Comparison of ENCODE assay signal across 8 mouse cellular contexts in genomic region chrX:162760958-162761515, GRCm38 (mm10). TPM values are rescaled to one million over a fixed set of nuclear protein-coding genes. Genes with fewer than 3 reads are reported as not detected.
A peak's percentile ranks its signal among the peaks of the same experiment; 100 is the strongest.
DNase-seq lines count a peak whose midpoint lies in the region; ATAC-seq and TF ChIP-seq lines count a peak whose summit lies in the region.

No protein-coding gene starts in this region.

- H3K36me3 ChIP-seq in forebrain, embryonic 14.5 days (ENCODE audit: control insufficient read depth, insufficient read depth, low read length): no peaks in the 10 kb centered on the region
- H3K36me3 ChIP-seq in kidney, adult 2 months (ENCODE audit: control insufficient read depth, insufficient read depth, low read length): no peaks in the 10 kb centered on the region
- H3K36me3 ChIP-seq in lung, embryonic 16.5 days (ENCODE audit: control insufficient read depth, insufficient read depth, low read length): peaks cover 4% of the 10 kb centered on the region; the same call in 1 of the 2 replicates

- peak overlapping the region; percentile 91 for H3K27ac ChIP-seq in forebrain, embryonic 14.5 days (ENCODE audit: low read depth, low read length)
- peak overlapping the region; percentile 59; the same call in 1 of the 2 replicates for H3K27ac ChIP-seq in kidney, adult 2 months (ENCODE audit: insufficient read depth, low read depth, low read length)
- peak overlapping the region; percentile 99 for H3K27ac ChIP-seq in lung, embryonic 16.5 days (ENCODE audit: low read length)

- 28% methylated on average over 50 of the region's 50 CpGs for WGBS in lung, adult 2 months
- WGBS in forebrain, embryonic 14.5 days: 40% methylated on average over 30 of the region's 50 CpGs
- WGBS in kidney, adult 2 months: under 1% methylated on average over 31 of the region's 50 CpGs
- 15% methylated on average over 29 of the region's 50 CpGs for WGBS in lung, embryonic 16.5 days

- no peak for TF ChIP-seq POLR2A in lung, adult 2 months (IDR thresholded peaks at IDR 0.05; ENCODE audit: borderline replicate concordance, extremely low read depth, low read depth, low read length)
- no peak for TF ChIP-seq POLR2A in kidney, adult 2 months (IDR thresholded peaks at IDR 0.05; ENCODE audit: low read depth, low read length)

- no peak for TF ChIP-seq CTCF in lung, adult 2 months (IDR thresholded peaks at IDR 0.05; ENCODE audit: insufficient read depth, low read length)
- TF ChIP-seq CTCF in kidney, adult 2 months (conservative IDR thresholded peaks at IDR 0.05; ENCODE audit: insufficient read depth, insufficient read length, low read depth, low read length): no peak

- ATAC-seq in forebrain, embryonic 14.5 days: peak; percentile 1; the same call in 1 of the 2 replicates
- ATAC-seq in lung, embryonic 16.5 days (ENCODE audit: low read depth): no peak

- H3K9me3 ChIP-seq in forebrain, embryonic 14.5 days (replicated peaks; ENCODE audit: control insufficient read depth, low read length): no peaks in the 10 kb centered on the region
- H3K9me3 ChIP-seq in lung, embryonic 16.5 days (ENCODE audit: control insufficient read depth, low read length): no peaks in the 10 kb centered on the region

- H3K9ac ChIP-seq in forebrain, embryonic 14.5 days (ENCODE audit: low read length): peak overlapping the region; percentile 68
- H3K9ac ChIP-seq in lung, embryonic 16.5 days (ENCODE audit: low read length): peak overlapping the region; percentile 79

- H3K4me2 ChIP-seq in forebrain, embryonic 14.5 days (ENCODE audit: low read length): peak overlapping the region; percentile 53
- peak overlapping the region; percentile 62 for H3K4me2 ChIP-seq in lung, embryonic 16.5 days (ENCODE audit: low read depth, low read length)

- H3K27me3 ChIP-seq in forebrain, embryonic 14.5 days (replicated peaks; ENCODE audit: control insufficient read depth, insufficient read depth, low read length): no peaks in the 10 kb centered on the region
- no peaks in the 10 kb centered on the region for H3K27me3 ChIP-seq in kidney, adult 2 months (replicated peaks; ENCODE audit: control insufficient read depth, insufficient read depth, low read length)
- H3K27me3 ChIP-seq in lung, embryonic 16.5 days (ENCODE audit: control insufficient read depth, insufficient read depth, low read depth, low read length): no peaks in the 10 kb centered on the region

- no peak for DNase-seq in lung, adult 2 months
- no peak for DNase-seq in lung, postnatal 25 days (ENCODE audit: low spot score)
- DNase-seq in brain, adult 2 months (ENCODE audit: low read depth, low spot score): peak; percentile 12
- DNase-seq in forebrain, embryonic 14.5 days (ENCODE audit: low spot score): no peak
- DNase-seq in kidney, adult 2 months: peak; percentile 19
- peak; percentile 29 for DNase-seq in right cerebral cortex, postnatal 4 days
- DNase-seq in urinary bladder, adult 2 months (ENCODE audit: low spot score): no peak

- peak overlapping the region; percentile 94 for H3K4me3 ChIP-seq in lung, adult 2 months (replicated peaks; ENCODE audit: extremely low read depth, low read depth, low read length)
- H3K4me3 ChIP-seq in forebrain, embryonic 14.5 days (ENCODE audit: low read depth, low read length): peak overlapping the region; percentile 51
- peak overlapping the region; percentile 90 for H3K4me3 ChIP-seq in kidney, adult 2 months (ENCODE audit: insufficient read depth, low read depth, low read length)
- peak overlapping the region; percentile 61 for H3K4me3 ChIP-seq in lung, embryonic 16.5 days (ENCODE audit: low read length)

- H3K4me1 ChIP-seq in lung, adult 2 months (ENCODE audit: control insufficient read depth, insufficient read depth, low read length): no peaks in the 10 kb centered on the region
- peaks cover 3% of the 10 kb centered on the region; the same call in 1 of the 2 replicates for H3K4me1 ChIP-seq in forebrain, embryonic 14.5 days (ENCODE audit: control insufficient read depth, insufficient read depth, low read length)
- no peaks in the 10 kb centered on the region; the same call in 1 of the 2 replicates for H3K4me1 ChIP-seq in kidney, adult 2 months (ENCODE audit: control insufficient read depth, insufficient read depth, low read length)
- H3K4me1 ChIP-seq in lung, embryonic 16.5 days (replicated peaks; ENCODE audit: control insufficient read depth, insufficient read depth, low read length): peaks cover 5% of the 10 kb centered on the region; the same call in 1 of the 2 replicates

RNA-seq across cellular contexts. Expression of gene Rbbp7, which starts 0.8 kb away (rescaled TPM):
- polyA plus RNA-seq in lung, adult 2 months (2012; rRNA removed): 33.5 and 50.1 TPM in 2 replicates
- 232 and 256 TPM in 2 replicates for polyA plus RNA-seq in forebrain, embryonic 14.5 days (2014; fragmentation: Nextera tagmentation; extraction: Ambion mirVana)
- 53.5 and 62.7 TPM in 2 replicates for polyA plus RNA-seq in kidney, adult 2 months (2012; rRNA removed)
- 517 and 530 TPM in 2 replicates for polyA plus RNA-seq in lung, embryonic 16.5 days (2015; fragmentation: Nextera tagmentation; extraction: Ambion mirVana)
- 227 and 245 TPM in 2 replicates for polyA plus RNA-seq in urinary bladder, adult 2 months (2012; rRNA removed)

Comparison
In these comparisons a context has a peak if more than half of its experiments do, and no peak if none do; other contexts are left out.
1. DNase-seq: peak in brain, adult 2 months (single experiment), kidney, adult 2 months (single experiment) and right cerebral cortex, postnatal 4 days (single experiment); none in lung, adult 2 months (single experiment), lung, postnatal 25 days (single experiment), forebrain, embryonic 14.5 days (single experiment) and urinary bladder, adult 2 months (single experiment).
2. Peak in every context shown above with its lines, with median percentiles within 50 percentile points of each other: H3K4me3 ChIP-seq and H3K27ac ChIP-seq.